Comparison of ENCODE assay signal across 18 mouse cellular contexts in the genomic region with DNA sequence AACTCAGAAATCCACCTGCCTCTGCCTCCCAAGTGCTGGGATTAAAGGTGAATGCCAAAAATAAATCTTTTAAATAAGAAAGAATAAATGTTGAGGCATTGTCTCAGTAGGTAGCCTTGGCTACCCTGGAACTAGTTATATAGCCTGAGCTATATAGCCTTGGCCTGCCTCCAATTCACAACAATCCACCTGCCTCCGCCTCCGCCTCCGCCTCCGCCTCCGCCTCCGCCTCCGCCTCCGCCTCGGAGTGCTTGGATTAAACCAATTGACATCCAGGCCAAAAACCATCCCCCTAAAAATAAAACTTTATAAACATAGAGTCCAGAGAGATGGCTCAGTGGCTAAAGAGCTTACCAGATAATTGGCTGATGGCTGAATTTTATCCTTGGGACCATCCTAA. TPM values are rescaled to one million over a fixed set of nuclear protein-coding genes. Genes with fewer than 3 reads are reported as not detected.
DNase-seq lines count a peak whose midpoint lies in the region; ATAC-seq and TF ChIP-seq lines count a peak whose summit lies in the region.
"Had no signal": no experiment of that assay in that cellular context is flagged by ENCODE, and none has a peak within 500 bp of the region (broad histone marks: within the 10 kb centered on the region; RNA-seq: fewer than 3 reads in every experiment).

No protein-coding gene starts in this region.

- H3K4me3 ChIP-seq in kidney, adult 2 months (ENCODE audit: insufficient read depth, low read depth, low read length) = no peak overlapping the region
- no peak overlapping the region for H3K4me3 ChIP-seq in midbrain, embryonic 11.5 days (ENCODE audit: low read depth, low read length)
- no peak overlapping the region for H3K4me3 ChIP-seq in midbrain, embryonic 13.5 days (replicated peaks)
- no peak overlapping the region for H3K4me3 ChIP-seq in hindbrain, embryonic 12.5 days
- H3K4me3 ChIP-seq: embryonic facial prominence, embryonic 10.5 days; forebrain, embryonic 13.5 days; layer of hippocampus, adult 2 months; limb, embryonic 12.5 days; midbrain, embryonic 12.5 days; neural tube, embryonic 15.5 days had no signal

- no peak for ATAC-seq in midbrain, embryonic 11.5 days (ENCODE audit: low FRiP score)
- no peak for ATAC-seq in midbrain, embryonic 13.5 days
- ATAC-seq in hindbrain, embryonic 12.5 days (ENCODE audit: low FRiP score) = no peak
- ATAC-seq: forebrain, embryonic 13.5 days had no signal

- no peak for TF ChIP-seq CTCF in kidney, adult 2 months (conservative IDR thresholded peaks at IDR 0.05; ENCODE audit: insufficient read depth, insufficient read length, low read depth, low read length)

- no peaks in the 10 kb centered on the region for H3K27me3 ChIP-seq in kidney, adult 2 months (replicated peaks; ENCODE audit: control insufficient read depth, insufficient read depth, low read length)
- no peaks in the 10 kb centered on the region for H3K27me3 ChIP-seq in midbrain, embryonic 11.5 days (ENCODE audit: control insufficient read depth, insufficient read depth, low read length)
- H3K27me3 ChIP-seq in midbrain, embryonic 13.5 days = no peaks in the 10 kb centered on the region
- no peaks in the 10 kb centered on the region for H3K27me3 ChIP-seq in hindbrain, embryonic 12.5 days
- H3K27me3 ChIP-seq: forebrain, embryonic 13.5 days; limb, embryonic 12.5 days; liver, embryonic 13.5 days; midbrain, embryonic 12.5 days; neural tube, embryonic 15.5 days had no signal

- H3K36me3 ChIP-seq in kidney, adult 2 months (ENCODE audit: control insufficient read depth, insufficient read depth, low read length) = no peaks in the 10 kb centered on the region
- H3K36me3 ChIP-seq in midbrain, embryonic 11.5 days (ENCODE audit: control insufficient read depth, insufficient read depth, low read length) = no peaks in the 10 kb centered on the region
- no peaks in the 10 kb centered on the region for H3K36me3 ChIP-seq in midbrain, embryonic 13.5 days
- H3K36me3 ChIP-seq in hindbrain, embryonic 12.5 days = no peaks in the 10 kb centered on the region
- H3K36me3 ChIP-seq: limb, embryonic 12.5 days; midbrain, embryonic 12.5 days had no signal

- H3K9ac ChIP-seq in midbrain, embryonic 11.5 days (ENCODE audit: low read length) = no peak overlapping the region
- no peak overlapping the region for H3K9ac ChIP-seq in midbrain, embryonic 13.5 days (replicated peaks)
- no peak overlapping the region for H3K9ac ChIP-seq in hindbrain, embryonic 12.5 days
- H3K9ac ChIP-seq: forebrain, embryonic 13.5 days; limb, embryonic 12.5 days; midbrain, embryonic 12.5 days; neural tube, embryonic 15.5 days had no signal

- H3K4me2 ChIP-seq in midbrain, embryonic 11.5 days = no peak overlapping the region
- H3K4me2 ChIP-seq in midbrain, embryonic 13.5 days (replicated peaks) = no peak overlapping the region
- no peak overlapping the region for H3K4me2 ChIP-seq in hindbrain, embryonic 12.5 days (replicated peaks)
- H3K4me2 ChIP-seq: forebrain, embryonic 13.5 days; midbrain, embryonic 12.5 days had no signal

- peak; percentile 45 for DNase-seq in adrenal gland, postnatal 14 days
- no peak for DNase-seq in adrenal gland, postnatal 4 days (ENCODE audit: low spot score in 2 of 2)
- peak; percentile 41 for DNase-seq in kidney, adult 2 months
- DNase-seq in kidney, adult 8-10 months = no peak
- peak; percentile 39 for DNase-seq in midbrain, embryonic 11.5 days (ENCODE audit: low spot score, missing footprints)
- peak; percentile 39 to 54 for DNase-seq in kidney, postnatal 25 days
- DNase-seq: liver, embryonic 13.5 days; retina, postnatal 1 day had no signal

- H3K4me1 ChIP-seq in kidney, adult 2 months (ENCODE audit: control insufficient read depth, insufficient read depth, low read length) = peaks cover 15% of the 10 kb centered on the region; the same call in 1 of the 2 replicates
- peaks cover 8% of the 10 kb centered on the region for H3K4me1 ChIP-seq in midbrain, embryonic 11.5 days (ENCODE audit: control insufficient read depth, insufficient read depth, low read length)
- peaks cover 16% of the 10 kb centered on the region for H3K4me1 ChIP-seq in midbrain, embryonic 13.5 days (replicated peaks)
- peaks cover 11% of the 10 kb centered on the region for H3K4me1 ChIP-seq in hindbrain, embryonic 12.5 days

- TF ChIP-seq POLR2A in kidney, adult 2 months (IDR thresholded peaks at IDR 0.05; ENCODE audit: low read depth, low read length) = no peak

- WGBS in kidney, adult 2 months = 95% methylated on average over 9 of the region's 9 CpGs
- 94% methylated on average over 9 of the region's 9 CpGs for WGBS in midbrain, embryonic 11.5 days
- WGBS in midbrain, embryonic 13.5 days = 97% methylated on average over 9 of the region's 9 CpGs
- WGBS in hindbrain, embryonic 12.5 days = 96% methylated on average over 9 of the region's 9 CpGs

- no peak overlapping the region for H3K27ac ChIP-seq in kidney, adult 2 months (ENCODE audit: insufficient read depth, low read depth, low read length)
- H3K27ac ChIP-seq in midbrain, embryonic 11.5 days (ENCODE audit: low read depth, low read length) = no peak overlapping the region
- H3K27ac ChIP-seq in midbrain, embryonic 13.5 days = no peak overlapping the region
- no peak overlapping the region for H3K27ac ChIP-seq in hindbrain, embryonic 12.5 days
- H3K27ac ChIP-seq: embryonic facial prominence, embryonic 10.5 days; forebrain, embryonic 13.5 days; hindbrain, embryonic 10.5 days; layer of hippocampus, adult 2 months; limb, embryonic 12.5 days; macrophage; midbrain, embryonic 12.5 days had no signal

- no peaks in the 10 kb centered on the region for H3K9me3 ChIP-seq in midbrain, embryonic 11.5 days (ENCODE audit: control insufficient read depth, low read length)
- no peaks in the 10 kb centered on the region for H3K9me3 ChIP-seq in midbrain, embryonic 13.5 days
- H3K9me3 ChIP-seq in hindbrain, embryonic 12.5 days (replicated peaks) = no peaks in the 10 kb centered on the region
- H3K9me3 ChIP-seq: embryonic facial prominence, embryonic 10.5 days; forebrain, embryonic 13.5 days; hindbrain, embryonic 10.5 days; limb, embryonic 12.5 days; liver, embryonic 13.5 days; midbrain, embryonic 12.5 days; neural tube, embryonic 15.5 days had no signal

RNA-seq across cellular contexts. Expression of gene Eloa, which starts 1.4 kb away (rescaled TPM):
- 42.6 and 42.7 TPM in 2 replicates for total RNA-seq in adrenal gland, postnatal 14 days (2021)
- 10 to 100 TPM; 50.6 to 50.7 TPM for total RNA-seq in adrenal gland, postnatal 4 days (2021)
- polyA plus RNA-seq in kidney, adult 2 months (2012; rRNA removed) = 11.0 and 12.9 TPM in 2 replicates
- 42.8 and 43.6 TPM in 2 replicates for polyA plus RNA-seq in midbrain, embryonic 11.5 days (2014; fragmentation: Nextera tagmentation; extraction: Ambion mirVana)
- 27.8 and 30.1 TPM in 2 replicates for polyA plus RNA-seq in midbrain, embryonic 13.5 days (2015; fragmentation: Nextera tagmentation; extraction: Ambion mirVana)
- polyA plus RNA-seq in hindbrain, embryonic 12.5 days (2016; fragmentation: Nextera tagmentation; extraction: Ambion mirVana) = 36.5 and 41.5 TPM in 2 replicates

RNA-seq across cellular contexts. Expression of gene Rpl11, which starts 30.3 kb away (rescaled TPM):
- total RNA-seq in adrenal gland, postnatal 14 days (2021) = 722 and 781 TPM in 2 replicates
- total RNA-seq in adrenal gland, postnatal 4 days (2021) = 100 to 1,000 TPM; 700 to 707 TPM
- polyA plus RNA-seq in kidney, adult 2 months (2012; rRNA removed) = 232 and 292 TPM in 2 replicates
- polyA plus RNA-seq in midbrain, embryonic 11.5 days (2014; fragmentation: Nextera tagmentation; extraction: Ambion mirVana) = 333 and 390 TPM in 2 replicates
- 333 and 348 TPM in 2 replicates for polyA plus RNA-seq in midbrain, embryonic 13.5 days (2015; fragmentation: Nextera tagmentation; extraction: Ambion mirVana)
- 277 and 292 TPM in 2 replicates for polyA plus RNA-seq in hindbrain, embryonic 12.5 days (2016; fragmentation: Nextera tagmentation; extraction: Ambion mirVana)

RNA-seq across cellular contexts. Expression of gene Pithd1, which starts 35.9 kb away (rescaled TPM):
- total RNA-seq in adrenal gland, postnatal 14 days (2021) = 27.1 and 33.8 TPM in 2 replicates
- 10 to 100 TPM; 35.2 to 39.2 TPM for total RNA-seq in adrenal gland, postnatal 4 days (2021)
- polyA plus RNA-seq in kidney, adult 2 months (2012; rRNA removed) = 31.8 and 33.5 TPM in 2 replicates
- polyA plus RNA-seq in midbrain, embryonic 11.5 days (2014; fragmentation: Nextera tagmentation; extraction: Ambion mirVana) = 64.8 and 65.8 TPM in 2 replicates
- polyA plus RNA-seq in midbrain, embryonic 13.5 days (2015; fragmentation: Nextera tagmentation; extraction: Ambion mirVana) = 55.0 and 57.3 TPM in 2 replicates
- polyA plus RNA-seq in hindbrain, embryonic 12.5 days (2016; fragmentation: Nextera tagmentation; extraction: Ambion mirVana) = 58.3 and 59.8 TPM in 2 replicates

RNA-seq across cellular contexts. Expression of gene Lypla2, which starts 50.5 kb away (rescaled TPM):
- 57.2 and 63.9 TPM in 2 replicates for total RNA-seq in adrenal gland, postnatal 14 days (2021)
- total RNA-seq in adrenal gland, postnatal 4 days (2021) = 10 to 100 TPM; 64.7 to 65.4 TPM
- polyA plus RNA-seq in kidney, adult 2 months (2012; rRNA removed) = 90.8 and 100 TPM in 2 replicates
- 136 and 144 TPM in 2 replicates for polyA plus RNA-seq in midbrain, embryonic 11.5 days (2014; fragmentation: Nextera tagmentation; extraction: Ambion mirVana)
- polyA plus RNA-seq in midbrain, embryonic 13.5 days (2015; fragmentation: Nextera tagmentation; extraction: Ambion mirVana) = 190 and 210 TPM in 2 replicates
- polyA plus RNA-seq in hindbrain, embryonic 12.5 days (2016; fragmentation: Nextera tagmentation; extraction: Ambion mirVana) = 153 and 167 TPM in 2 replicates

RNA-seq across cellular contexts. Expression of gene Gale, which starts 59.4 kb away (rescaled TPM):
- total RNA-seq in adrenal gland, postnatal 14 days (2021) = 16.4 and 16.6 TPM in 2 replicates
- total RNA-seq in adrenal gland, postnatal 4 days (2021) = 10 to 100 TPM; 17.7 to 24.6 TPM
- 12.9 and 13.4 TPM in 2 replicates for polyA plus RNA-seq in kidney, adult 2 months (2012; rRNA removed)
- polyA plus RNA-seq in midbrain, embryonic 11.5 days (2014; fragmentation: Nextera tagmentation; extraction: Ambion mirVana) = 25.6 and 27.0 TPM in 2 replicates
- polyA plus RNA-seq in midbrain, embryonic 13.5 days (2015; fragmentation: Nextera tagmentation; extraction: Ambion mirVana) = 39.0 and 40.1 TPM in 2 replicates
- polyA plus RNA-seq in hindbrain, embryonic 12.5 days (2016; fragmentation: Nextera tagmentation; extraction: Ambion mirVana) = 35.3 and 35.5 TPM in 2 replicates

Comparison
In these comparisons a context has a peak if more than half of its experiments do, and no peak if none do; other contexts are left out.
1. DNase-seq: peak in adrenal gland, postnatal 14 days (single experiment), kidney, adult 2 months (single experiment), midbrain, embryonic 11.5 days (single experiment) and kidney, postnatal 25 days (2 of 2); none in adrenal gland, postnatal 4 days (0 of 2) and kidney, adult 8-10 months (0 of 2).